Mouse (Mus musculus) frontal cortex, adult 2 months (tissue): ENCODE results near the gene Pld4. TPM values are rescaled to one million over a fixed set of nuclear protein-coding genes. Genes with fewer than 3 reads are reported as not detected.
A peak's percentile ranks its signal among the peaks of the same experiment; 100 is the strongest.
"Not testable (repeated sequence)": the region's sequence is repeated elsewhere in the genome, so short reads cannot be mapped to it uniquely, and the experiment has no call there.

Experiments
- DNase-seq, 2 experiments: peaks; one replicate each; pipeline ENCODE4 v3.0.0; 2022; ENCODE audit warnings: low spot score in 1 of 2; ENCODE audit errors: extremely low spot score in 1 of 2
- polyA plus RNA-seq: library from polyadenylated mRNA; depleted of rRNA; stranded (reverse); fragments of >200 nt; gene quantifications from 2 replicates; pipeline ENCODE4 v1.2.3, GENCODE M21; 2012

Gene Pld4
- polyA plus RNA-seq, 1 experiment, result 20.4 TPM

GRCm38 (mm10) chr12:112799237-112799970 is 38.9 kb downstream of the Pld4 start:
- no peak for DNase-seq

DNA sequence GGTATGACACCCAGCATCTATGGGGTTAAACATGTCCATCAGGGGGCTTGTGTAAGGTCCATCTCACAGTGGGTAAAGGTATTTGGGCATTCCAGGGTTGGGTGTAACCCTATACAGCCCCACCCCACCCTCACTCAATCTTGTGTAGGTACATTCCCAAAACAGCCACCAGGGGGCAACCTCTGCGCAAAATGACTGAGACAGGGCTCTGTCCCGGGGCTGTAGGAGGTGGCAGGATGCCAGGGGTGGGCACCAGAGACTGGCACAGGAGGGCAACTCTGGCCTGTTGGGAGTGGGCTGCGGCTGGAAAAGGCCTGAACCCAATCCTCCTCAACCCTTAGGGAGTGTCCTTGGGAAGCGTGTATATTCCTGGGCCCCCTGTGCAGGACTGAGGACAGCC is 40.0 kb downstream of the Pld4 start:
- DNase-seq, result peak in 1 of 2 experiments; percentile 79

GRCm38 (mm10) chr12:112801864-112802846 is 41.7 kb downstream of the Pld4 start, which contains the start of gene Ahnak2:
TSS of gene Ahnak2 (minus strand) at chr12:112802657.
- no peak for DNase-seq

- DNase-seq, result no peak
These were observed 42.5 kb downstream of the Pld4 start for GRCm38 (mm10) chr12:112802917-112803316.

DNA sequence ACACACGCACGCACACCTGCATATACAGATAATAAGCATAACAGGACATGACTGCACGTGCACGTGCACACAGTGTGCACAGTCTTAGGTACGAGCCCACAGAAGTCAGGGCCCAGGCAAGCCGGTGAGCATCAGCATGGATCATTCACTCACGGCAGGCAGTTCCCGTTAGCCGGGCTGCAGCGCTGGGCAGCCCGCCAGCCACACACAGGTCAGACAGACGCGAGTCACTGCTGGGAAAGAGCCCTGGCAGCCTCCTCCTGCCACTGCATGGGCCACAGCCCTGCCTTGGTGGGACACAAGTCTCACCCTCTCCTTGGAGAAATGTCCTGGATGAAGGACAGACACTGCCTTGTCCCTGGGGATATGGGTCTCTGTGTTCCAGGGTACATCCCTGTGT is 43.6 kb downstream of the Pld4 start:
- DNase-seq, result no peak

- no peak for DNase-seq
These were observed 45.6 kb downstream of the Pld4 start for GRCm38 (mm10) chr12:112806044-112806443.

GRCm38 (mm10) chr12:112807796-112808195 is 47.3 kb downstream of the Pld4 start:
- no peak for DNase-seq

DNA sequence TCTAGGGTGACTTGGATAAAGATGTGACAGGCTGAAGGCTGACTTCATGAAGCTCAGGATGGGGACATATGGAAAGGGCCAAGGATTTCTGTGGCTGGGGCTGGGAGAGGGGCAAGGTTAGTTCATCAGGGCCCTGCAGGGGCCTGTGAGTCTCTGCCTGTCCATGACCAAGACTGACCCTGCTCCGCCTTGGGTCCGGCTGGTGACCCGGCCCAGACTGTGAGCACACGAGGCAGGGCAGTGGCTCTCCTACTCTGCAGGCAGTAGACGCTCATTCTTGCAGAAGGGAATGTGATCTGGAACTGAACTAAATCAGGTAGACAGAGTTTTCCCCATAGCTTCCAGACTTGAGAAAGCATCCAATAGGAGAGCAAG is 47.7 kb downstream of the Pld4 start:
- no peak for DNase-seq

DNA sequence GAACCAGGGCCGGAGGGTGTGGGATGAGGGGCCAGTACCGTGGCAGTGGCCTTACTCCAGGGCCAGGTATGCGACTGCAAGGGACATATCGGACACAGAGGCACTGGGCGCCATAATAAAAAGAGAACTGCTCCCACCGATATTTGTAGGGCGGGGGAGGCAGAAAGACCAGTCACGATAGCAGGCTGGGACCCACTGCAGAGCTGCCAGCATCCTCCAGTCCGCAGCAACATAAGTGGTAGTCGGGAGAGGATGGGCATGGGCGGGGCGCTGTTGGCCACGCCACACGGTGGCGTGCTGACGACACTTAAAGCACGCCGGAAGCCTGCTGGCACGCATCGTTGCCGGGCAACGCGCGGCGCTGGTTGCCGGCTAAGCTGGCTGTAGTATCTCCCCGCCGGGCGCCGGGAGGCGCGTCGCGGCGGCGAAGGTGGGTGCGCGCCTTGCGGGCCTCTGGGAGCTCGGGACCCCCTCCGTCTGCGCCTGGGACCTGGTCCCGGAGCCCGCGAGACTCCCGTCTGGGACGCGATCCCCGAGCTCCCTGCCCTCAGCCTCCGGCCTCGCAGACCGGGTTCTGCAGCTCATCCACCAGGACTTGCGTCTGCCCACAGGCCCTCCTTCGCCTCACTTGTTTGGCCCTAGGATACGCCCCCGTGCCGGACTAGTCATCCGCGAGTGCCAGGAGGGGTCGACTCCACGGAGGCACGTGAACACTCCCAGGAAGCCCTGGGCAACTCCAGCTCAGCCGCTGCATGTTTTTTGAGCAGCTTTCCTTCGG is 48.3 kb downstream of the Pld4 start, which contains the start of gene Clba1:
Gene Clba1 (plus strand): TSS at position 351 of the 778 bp plus-strand sequence.
- DNase-seq, result peak; percentile 88 to 94

DNA sequence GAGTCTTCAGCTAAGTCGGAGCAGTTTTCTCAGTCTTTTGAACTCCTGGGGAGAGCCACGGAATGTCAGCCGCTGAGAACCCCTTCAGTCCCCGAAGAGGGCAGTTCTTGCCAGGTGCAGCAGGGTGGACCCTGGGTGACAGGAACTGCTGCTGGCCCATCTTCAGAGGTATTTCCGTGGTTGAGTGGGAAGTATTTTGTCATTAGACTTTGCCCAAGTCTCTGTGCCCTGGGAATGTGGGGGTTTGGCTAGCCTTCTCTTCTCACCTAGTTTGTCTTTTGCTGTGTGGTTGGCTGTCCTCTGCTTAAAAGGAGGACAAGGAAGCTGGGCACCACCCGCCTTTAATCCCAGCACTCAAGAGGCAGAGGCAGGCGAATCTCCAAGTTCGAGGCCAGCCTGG is 49.2 kb downstream of the Pld4 start:
- no peak for DNase-seq

DNA sequence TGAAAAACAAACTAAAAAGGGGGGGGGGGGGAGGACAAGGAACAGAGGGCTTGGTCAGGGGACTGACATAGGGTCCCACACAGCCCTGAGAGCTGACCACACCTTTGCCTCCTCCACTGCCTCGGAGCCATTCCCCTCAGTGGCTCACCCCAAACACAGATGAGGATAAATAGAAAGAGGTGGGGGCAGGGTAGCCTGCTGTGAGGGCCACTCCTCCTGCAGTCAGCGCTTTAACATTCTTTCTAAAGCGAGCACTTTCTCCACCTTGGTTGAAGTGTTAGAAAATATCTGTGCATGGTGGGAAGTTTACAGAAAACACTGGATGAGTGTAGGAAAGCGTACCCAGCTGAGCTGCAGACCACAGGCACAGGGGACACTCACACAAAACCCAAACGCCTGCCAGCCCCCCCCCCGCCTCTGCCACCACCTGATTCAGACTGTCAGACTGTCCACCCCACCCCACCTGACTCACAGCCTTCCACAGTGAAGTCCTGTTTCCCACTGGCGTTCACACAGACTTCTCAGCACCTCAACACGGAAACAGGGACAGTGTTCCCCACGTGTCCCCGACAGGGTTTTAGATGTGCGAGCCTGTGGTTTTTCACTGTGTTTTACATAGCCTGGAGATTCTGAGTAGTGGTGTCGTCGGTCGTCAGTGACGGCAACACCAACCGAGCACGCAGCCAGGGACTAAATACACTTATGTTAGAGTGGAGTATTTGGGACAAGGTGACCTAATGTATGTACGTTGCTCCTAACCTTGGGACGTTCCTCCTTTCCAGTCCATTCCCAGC is 49.8 kb downstream of the Pld4 start:
- no peak for DNase-seq

- DNase-seq, result no peak
These were observed 52.9 kb downstream of the Pld4 start for GRCm38 (mm10) chr12:112813370-112813769.

DNA sequence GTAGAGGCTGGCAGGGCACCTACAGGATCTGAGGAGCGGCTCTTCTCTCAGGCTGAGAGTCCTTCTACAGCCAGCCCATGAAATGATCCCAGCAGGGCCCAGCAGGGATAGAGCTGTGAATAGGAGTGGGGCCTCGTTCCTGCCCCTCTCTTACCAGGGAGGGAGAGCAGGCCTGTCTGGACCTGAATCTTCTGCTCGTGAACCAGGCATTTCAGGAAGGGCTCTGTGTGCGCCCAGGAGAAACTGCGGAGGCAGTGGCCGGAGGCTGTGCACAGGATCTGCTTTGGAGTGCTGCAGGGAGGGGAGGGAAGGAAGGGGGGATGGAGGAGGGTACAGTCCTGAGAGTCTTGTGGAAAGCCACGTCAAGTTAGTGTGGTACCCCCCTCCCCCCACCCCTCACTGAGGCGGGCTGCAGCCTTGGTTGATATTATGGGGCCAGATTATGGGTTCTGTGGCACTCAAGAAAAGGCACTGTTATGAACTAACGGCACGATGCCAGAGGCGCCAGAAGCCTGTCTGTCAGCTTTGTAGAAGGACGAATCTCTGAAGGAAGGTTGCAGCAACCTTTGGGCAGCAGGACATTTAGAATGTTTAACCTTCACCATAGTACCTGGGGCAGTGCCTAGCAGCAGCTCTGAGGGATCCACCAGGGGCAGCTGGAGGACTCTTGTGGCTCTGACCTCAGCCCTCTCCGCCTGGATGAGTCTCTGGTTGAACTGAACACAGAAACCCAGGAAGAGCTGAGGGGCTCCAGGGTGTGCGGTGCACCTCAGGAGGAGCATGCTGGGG is 54.4 kb downstream of the Pld4 start:
- no peak for DNase-seq

DNA sequence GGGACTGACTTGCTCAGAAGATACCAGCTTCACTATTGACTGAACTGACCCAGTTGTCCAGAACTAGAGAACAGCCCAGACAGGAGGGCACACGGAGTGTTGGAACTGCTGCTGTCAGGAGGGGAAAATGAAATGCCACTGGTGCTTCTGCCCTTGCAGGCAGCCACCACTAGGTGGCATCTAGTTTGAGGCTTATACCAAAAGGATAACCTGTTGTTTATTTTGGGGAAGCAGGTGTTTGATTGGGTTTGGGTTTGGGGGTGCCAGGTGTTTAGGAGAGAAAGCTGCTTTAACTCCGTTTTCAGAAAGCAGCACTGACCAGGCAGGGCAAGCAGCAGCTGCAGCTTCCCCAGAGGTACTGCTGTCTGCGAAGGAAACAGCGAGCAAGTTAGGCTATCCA is 55.8 kb downstream of the Pld4 start:
- DNase-seq, result peak in 1 of 2 experiments; percentile 72

DNA sequence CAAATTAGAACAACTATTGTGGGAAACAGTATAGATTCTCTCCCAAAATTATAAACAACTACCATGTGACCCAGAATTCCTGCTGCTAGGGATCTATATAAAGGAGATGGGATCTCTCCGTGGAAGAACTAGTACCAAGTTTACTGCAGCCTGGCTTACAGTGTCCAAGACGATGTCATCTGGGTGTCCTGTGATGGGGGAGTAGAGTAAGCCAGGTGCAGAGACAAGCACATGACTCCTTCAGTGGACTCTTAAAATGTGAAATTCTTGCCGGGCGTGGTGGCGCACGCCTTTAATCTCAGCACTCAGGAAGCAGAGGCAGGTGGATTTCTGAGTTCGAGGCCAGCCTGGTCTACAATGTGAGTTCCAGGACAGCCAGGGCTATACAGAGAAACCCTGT is 56.4 kb downstream of the Pld4 start:
- not testable (repeated sequence) for DNase-seq
